Mouse (Mus musculus) liver, postnatal 0 days (tissue): ENCODE measurements around the gene Cops3.

Experiments
- CTCF ChIP-seq: sonication (generic); IDR thresholded peaks from 2 replicates; pipeline ENCODE4 v1.5.1; 2016; ENCODE audit warnings: antibody characterized with exemption, low read depth
- EP300 ChIP-seq: IDR thresholded peaks from 2 replicates; pipeline ENCODE4 v1.6.1; 2016; ENCODE audit warnings: antibody characterized with exemption, low read depth, mild to moderate bottlenecking

- no peak for TF ChIP-seq CTCF
- TF ChIP-seq EP300: no peak
Measured at GRCm38 (mm10) chr11:59860467-59860866, 20.8 kb upstream of the Cops3 start.
